Mouse (Mus musculus) olfactory bulb, adult 2 months (tissue): ENCODE data around the gene Scn3b.

Experiments used
- CTCF ChIP-seq: fragments of 200-500 bp; IDR thresholded peaks from 2 replicates; pipeline ENCODE4 v1.5.1; 2012; ENCODE audit warnings: low read depth, mild to moderate bottlenecking, low read length, moderate library complexity; ENCODE audit not compliant: insufficient read depth
- POLR2A ChIP-seq: fragments of 200-500 bp; IDR thresholded peaks from 2 replicates; pipeline ENCODE4 v1.6.1; 2012; ENCODE audit warnings: mild to moderate bottlenecking, low read depth, low read length, moderate library complexity; ENCODE audit not compliant: insufficient read depth

DNA sequence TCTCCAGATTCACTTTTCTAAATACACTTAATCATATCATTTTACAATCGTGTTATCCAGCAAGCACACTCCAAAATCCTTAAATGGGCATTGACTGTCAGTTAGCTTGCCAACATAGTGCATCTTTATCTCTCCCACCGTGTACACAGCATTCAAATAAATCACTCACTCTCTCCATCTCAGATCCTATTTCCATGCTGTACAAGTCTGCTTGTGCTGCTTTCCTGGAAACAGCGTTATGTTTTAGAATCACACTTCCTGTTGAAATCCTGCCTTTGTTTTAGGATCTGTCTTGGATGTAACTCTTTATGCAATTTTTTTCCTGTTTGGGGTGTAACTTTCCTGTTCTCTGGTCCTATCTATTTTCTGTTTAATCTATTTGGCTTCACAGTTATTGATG, 16.6 kb upstream of the Scn3b start:
- no peak for TF ChIP-seq CTCF
- TF ChIP-seq POLR2A, result no peak
